Comparison of ENCODE assay signal across 1 mouse cellular context in the genomic region with DNA sequence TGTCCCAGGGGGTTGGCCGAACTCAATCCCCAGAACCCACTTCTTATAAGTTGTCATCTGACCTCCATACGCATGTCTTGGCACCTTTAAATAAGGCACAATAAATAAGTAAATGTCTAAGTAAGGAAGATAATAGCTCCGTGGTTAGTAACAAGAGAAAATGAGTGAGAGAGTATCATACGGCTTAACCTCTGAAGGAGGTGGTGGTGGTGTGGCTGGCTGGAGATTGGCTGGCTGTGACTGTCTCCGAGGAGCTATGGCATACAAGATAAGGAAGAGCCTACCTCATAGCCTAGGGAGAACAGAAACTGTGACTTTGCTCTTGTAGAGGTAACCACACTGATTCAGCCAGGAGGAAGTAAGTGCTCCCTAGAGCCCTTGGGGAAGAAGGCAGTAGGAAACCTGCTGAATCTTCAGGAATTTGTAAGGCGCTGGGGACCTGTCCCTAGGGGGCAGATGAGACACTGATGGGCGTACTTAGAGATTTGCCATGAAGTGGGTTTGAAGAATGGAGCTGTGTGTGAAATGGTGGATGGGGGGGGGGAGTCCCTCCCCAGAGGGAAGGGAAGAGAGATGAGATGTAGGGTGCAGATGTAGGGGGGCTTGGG.
TF ChIP-seq lines count a peak whose summit lies in the region.

No protein-coding gene starts in this region.

TF ChIP-seq in CH12.LX, 34 proteins besides CTCF, POLR2A, EP300 and RAD21 (continued from another document):
- TF ChIP-seq BHLHE40 (IDR thresholded peaks at IDR 0.05; ENCODE audit: low read depth, low read length), result no peak
- no peak for TF ChIP-seq E2F4 (IDR thresholded peaks at IDR 0.05; ENCODE audit: insufficient replicate concordance, low read depth, low read length)
- TF ChIP-seq SIN3A (IDR thresholded peaks at IDR 0.05; ENCODE audit: low read length), result no peak
- peak; percentile 25; the same call in 1 of the 2 replicates for TF ChIP-seq TCF12 (IDR thresholded peaks at IDR 0.05; ENCODE audit: low read depth, low read length)
- no peak for TF ChIP-seq CHD1 (IDR thresholded peaks at IDR 0.05; ENCODE audit: low read depth, low read length)
- TF ChIP-seq MEF2A (IDR thresholded peaks at IDR 0.05; ENCODE audit: borderline replicate concordance, low read depth, low read length), result no peak
- TF ChIP-seq NRF1 (IDR thresholded peaks at IDR 0.05; ENCODE audit: low read depth, low read length), result no peak
- TF ChIP-seq ELF1 (IDR thresholded peaks at IDR 0.05; ENCODE audit: low read depth, low read length), result no peak
- TF ChIP-seq USF1 (IDR thresholded peaks at IDR 0.05; ENCODE audit: low read depth, low read length), result no peak
- TF ChIP-seq MXI1 (IDR thresholded peaks at IDR 0.05; ENCODE audit: low read depth, low read length), result 0 out of 2 replicates have a peak, but pooled peaks have one; percentile 27
- no peak for TF ChIP-seq ZKSCAN1 (IDR thresholded peaks at IDR 0.05; ENCODE audit: borderline replicate concordance, low read depth, low read length)
- peak; percentile 7; the same call in 1 of the 2 replicates for TF ChIP-seq CHD2 (IDR thresholded peaks at IDR 0.05; ENCODE audit: low read length)
- TF ChIP-seq MAZ (IDR thresholded peaks at IDR 0.05; ENCODE audit: low read depth, low read length), result 0 out of 2 replicates have a peak, but pooled peaks have one; percentile 14
- TF ChIP-seq ETS1 (conservative IDR thresholded peaks at IDR 0.05; ENCODE audit: low read depth, low read length), result 0 out of 2 replicates have a peak, but pooled peaks have one; percentile 7
- TF ChIP-seq HCFC1 (IDR thresholded peaks at IDR 0.05; ENCODE audit: low read depth, low read length), result no peak
- TF ChIP-seq IRF4 (IDR thresholded peaks at IDR 0.05; ENCODE audit: low read depth, low read length), result peak; percentile 29; the same call in 1 of the 2 replicates
- TF ChIP-seq RCOR1 (conservative IDR thresholded peaks at IDR 0.05; ENCODE audit: low read depth, low read length), result 0 out of 2 replicates have a peak, but pooled peaks have one; percentile 22
- TF ChIP-seq JUN (IDR thresholded peaks at IDR 0.05; ENCODE audit: insufficient read depth, low read depth, low read length), result no peak
- no peak for TF ChIP-seq PAX5 (IDR thresholded peaks at IDR 0.05; ENCODE audit: low read length)
- no peak for TF ChIP-seq UBTF (IDR thresholded peaks at IDR 0.05; ENCODE audit: low read depth, low read length)
- no peak for TF ChIP-seq ZMIZ1 (IDR thresholded peaks at IDR 0.05; ENCODE audit: low read depth, low read length)
- TF ChIP-seq MAFK (IDR thresholded peaks at IDR 0.05; ENCODE audit: insufficient replicate concordance, low read length), result 0 out of 2 replicates have a peak, but pooled peaks have one; percentile 24
- TF ChIP-seq NELFE (IDR thresholded peaks at IDR 0.05; ENCODE audit: low read depth, low read length), result no peak
- TF ChIP-seq ZNF384 (IDR thresholded peaks at IDR 0.05; ENCODE audit: low read depth, low read length), result no peak
- no peak for TF ChIP-seq USF2 (conservative IDR thresholded peaks at IDR 0.05; ENCODE audit: low read depth, low read length)
- TF ChIP-seq MYC (IDR thresholded peaks at IDR 0.05; ENCODE audit: low read depth, low read length), result no peak
- TF ChIP-seq POLR2AphosphoS2 (IDR thresholded peaks at IDR 0.05; ENCODE audit: low read depth, low read length), result peak; percentile 88
- TF ChIP-seq KAT2A (IDR thresholded peaks at IDR 0.05; ENCODE audit: insufficient replicate concordance, low read length), result 0 out of 2 replicates have a peak, but pooled peaks have one; percentile 40
- no peak for TF ChIP-seq TBP (conservative IDR thresholded peaks at IDR 0.05; ENCODE audit: low read depth, low read length)
- no peak for TF ChIP-seq GABPA (IDR thresholded peaks at IDR 0.05; ENCODE audit: insufficient replicate concordance, low read depth, low read length)
- no peak for TF ChIP-seq ZC3H11A (IDR thresholded peaks at IDR 0.05; ENCODE audit: low read depth, low read length)
